Mouse (Mus musculus): ENCODE measurements around the gene Olfr322. TPM values are rescaled to one million over a fixed set of nuclear protein-coding genes. Genes with fewer than 3 reads are reported as not detected.
A peak's percentile ranks its signal among the peaks of the same experiment; 100 is the strongest.

Gene Olfr322
- total and polyA plus RNA-seq, 2 experiments from 2014 or later: not detected

DNA sequence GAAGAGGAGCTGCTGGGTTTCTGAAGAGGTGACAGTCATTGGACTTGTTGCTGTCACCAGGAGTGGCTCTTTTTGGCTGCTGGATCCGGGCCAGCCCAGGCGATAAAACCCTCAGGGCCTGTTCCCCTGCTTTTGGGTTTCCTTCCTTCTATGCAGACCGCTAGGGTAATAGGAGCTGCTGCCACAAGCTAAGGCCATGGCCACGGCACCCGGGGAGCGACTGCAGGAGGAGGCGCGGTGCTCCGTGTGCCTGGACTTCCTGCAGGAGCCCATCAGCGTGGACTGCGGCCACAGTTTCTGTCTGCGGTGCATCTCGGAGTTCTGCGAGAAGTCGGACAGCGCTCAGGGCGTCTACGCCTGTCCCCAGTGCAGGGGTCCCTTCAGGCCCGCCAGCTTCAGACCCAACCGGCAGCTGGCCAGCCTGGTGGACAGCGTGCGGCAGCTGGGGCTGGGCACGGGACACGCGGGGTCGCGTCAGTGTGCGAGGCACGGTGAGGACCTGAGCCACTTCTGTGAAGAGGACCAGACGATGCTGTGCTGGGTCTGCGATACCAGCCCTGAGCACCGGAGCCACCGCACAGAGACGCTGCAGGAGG, 18.2 kb upstream of the Olfr322 start, which contains the start of gene Trim58:
TSS of gene Trim58 (plus strand) at position 194 of the 596 bp plus-strand sequence.
- Histone ChIP-seq H3K27ac (ENCODE audit: low read depth) (no peak within 1 kb of the TSS), H3K4me2 (ENCODE audit: low read depth, low read length) (peak within 1 kb of the TSS; percentile 60), H3K9ac (replicated peaks; ENCODE audit: low read depth, low read length) (no peak within 1 kb of the TSS), H3K9me3 (replicated peaks; ENCODE audit: control insufficient read depth, low read length) (no peaks in the 10 kb centered on the region), H3K4me1 (ENCODE audit: control insufficient read depth, insufficient read depth) (0 out of 2 replicates have a peak, but pooled peaks cover 7% of the 10 kb centered on the region), H3K27me3 (ENCODE audit: control insufficient read depth, insufficient read depth, low read length) (peaks cover 41% of the 10 kb centered on the region), H3K36me3 (replicated peaks; ENCODE audit: control insufficient read depth, insufficient read depth, low read length) (no peaks in the 10 kb centered on the region), H3K4me3 (ENCODE audit: low read depth, low read length) (peak within 1 kb of the TSS; percentile 35)
- TF ChIP-seq CTCF (IDR thresholded peaks at IDR 0.05; ENCODE audit: low read depth) (no peak), EP300 (IDR thresholded peaks at IDR 0.05; ENCODE audit: low read depth) (no peak)
- WGBS: 2% methylated on average over 34 of the region's 34 CpGs
- ATAC-seq (ENCODE audit: insufficient read depth, low read depth): peak; percentile 24; the same call in 1 of the 2 replicates
- no peak for DNase-seq (ENCODE audit: low spot score)

DNA sequence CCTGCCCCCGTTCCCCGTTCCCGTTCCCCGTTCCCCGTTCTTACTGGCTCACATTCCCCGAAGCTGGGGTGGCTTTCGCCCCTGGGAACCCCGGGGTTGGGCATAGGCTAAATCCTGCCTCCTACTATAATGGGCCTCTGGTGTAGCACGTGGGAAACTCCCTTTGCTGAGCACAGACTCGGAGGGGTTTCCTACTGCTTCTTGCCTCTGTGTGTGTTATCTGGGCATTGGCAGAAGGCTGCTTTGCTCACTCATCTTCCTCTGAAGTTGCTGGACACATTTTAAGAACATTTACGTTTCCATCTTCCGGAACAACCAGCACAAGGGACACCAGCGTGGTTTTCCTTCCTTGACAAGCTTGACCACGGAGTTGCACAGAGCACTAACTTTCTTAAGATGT, 17.5 kb upstream of the Olfr322 start:
- 30% methylated on average over 14 of the region's 14 CpGs for WGBS
- no peak for ATAC-seq (ENCODE audit: insufficient read depth, low read depth)
- H3K4me2 ChIP-seq (ENCODE audit: low read depth, low read length): peak overlapping the region; percentile 60; the same call in 1 of the 2 replicates

DNA sequence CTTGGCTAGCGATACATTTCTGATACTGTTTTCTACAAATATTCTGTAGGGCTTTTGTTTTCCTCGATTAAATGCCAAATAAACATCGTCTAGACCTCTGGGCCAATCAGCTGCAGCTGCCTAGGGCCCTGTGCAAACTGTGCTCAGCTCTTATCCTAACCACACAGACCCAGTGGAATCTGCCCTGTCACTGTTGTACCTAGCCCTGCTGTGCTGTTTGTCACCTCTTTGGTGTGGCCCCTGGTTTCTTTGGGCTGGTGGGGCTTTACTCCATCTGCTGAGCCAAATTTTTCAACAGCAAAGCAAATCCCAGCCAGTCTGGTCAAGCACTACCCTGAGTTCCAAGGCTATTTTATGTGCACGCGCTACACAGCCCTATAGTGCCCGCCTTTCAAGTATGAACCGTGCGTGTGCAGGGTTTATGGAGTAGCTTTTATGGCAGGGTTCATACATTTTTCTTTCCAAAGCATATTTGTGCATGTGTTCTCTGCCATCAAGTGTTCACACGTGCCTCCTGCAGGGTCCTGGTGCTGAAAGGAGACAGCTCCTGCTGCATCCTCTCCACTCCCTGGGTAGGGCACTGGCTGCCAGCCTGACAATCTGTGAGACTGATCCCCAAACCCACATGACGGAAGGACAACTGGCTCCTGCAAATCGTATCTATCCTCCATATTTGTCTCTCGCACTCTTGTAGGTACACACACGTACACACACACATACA, 16.8 kb upstream of the Olfr322 start:
- Histone ChIP-seq H3K9me3 (replicated peaks; ENCODE audit: control insufficient read depth, low read length) (no peaks in the 10 kb centered on the region), H3K4me3 (ENCODE audit: low read depth, low read length) (no peak overlapping the region), H3K9ac (replicated peaks; ENCODE audit: low read depth, low read length) (no peak overlapping the region), H3K4me2 (ENCODE audit: low read depth, low read length) (no peak overlapping the region), H3K4me1 (ENCODE audit: control insufficient read depth, insufficient read depth) (0 out of 2 replicates have a peak, but pooled peaks cover 7% of the 10 kb centered on the region), H3K27me3 (ENCODE audit: control insufficient read depth, insufficient read depth, low read length) (peaks cover 41% of the 10 kb centered on the region), H3K27ac (ENCODE audit: low read depth) (no peak overlapping the region), H3K36me3 (replicated peaks; ENCODE audit: control insufficient read depth, insufficient read depth, low read length) (no peaks in the 10 kb centered on the region)
- TF ChIP-seq CTCF (IDR thresholded peaks at IDR 0.05; ENCODE audit: low read depth) (no peak), EP300 (IDR thresholded peaks at IDR 0.05; ENCODE audit: low read depth) (no peak)
- 73% methylated on average over 13 of the region's 13 CpGs for WGBS
- DNase-seq (ENCODE audit: low spot score): no peak
- no peak for ATAC-seq (ENCODE audit: insufficient read depth, low read depth)

More for the DNA sequence above, 17.5 kb upstream of the Olfr322 start:
- DNase-seq (ENCODE audit: low spot score): no peak
- Histone ChIP-seq H3K27me3 (ENCODE audit: control insufficient read depth, insufficient read depth, low read length) (peaks cover 41% of the 10 kb centered on the region), H3K4me1 (ENCODE audit: control insufficient read depth, insufficient read depth) (0 out of 2 replicates have a peak, but pooled peaks cover 7% of the 10 kb centered on the region), H3K9me3 (replicated peaks; ENCODE audit: control insufficient read depth, low read length) (no peaks in the 10 kb centered on the region), H3K9ac (replicated peaks; ENCODE audit: low read depth, low read length) (no peak overlapping the region), H3K4me3 (ENCODE audit: low read depth, low read length) (no peak overlapping the region), H3K36me3 (replicated peaks; ENCODE audit: control insufficient read depth, insufficient read depth, low read length) (no peaks in the 10 kb centered on the region), H3K27ac (ENCODE audit: low read depth) (no peak overlapping the region)
- no peak for TF ChIP-seq CTCF (IDR thresholded peaks at IDR 0.05; ENCODE audit: low read depth)
- no peak for TF ChIP-seq EP300 (IDR thresholded peaks at IDR 0.05; ENCODE audit: low read depth)

- no peak for ATAC-seq (ENCODE audit: insufficient read depth, low read depth)
- DNase-seq (ENCODE audit: low spot score): no peak
- H3K9me3 ChIP-seq (replicated peaks; ENCODE audit: control insufficient read depth, low read length): no peaks in the 10 kb centered on the region
- H3K9ac ChIP-seq (replicated peaks; ENCODE audit: low read depth, low read length): no peak overlapping the region
- H3K4me1 ChIP-seq (ENCODE audit: control insufficient read depth, insufficient read depth): 0 out of 2 replicates have a peak, but pooled peaks cover 7% of the 10 kb centered on the region
- H3K36me3 ChIP-seq (replicated peaks; ENCODE audit: control insufficient read depth, insufficient read depth, low read length): no peaks in the 10 kb centered on the region
- no peak overlapping the region for H3K4me2 ChIP-seq (ENCODE audit: low read depth, low read length)
- WGBS: 27% methylated on average over 6 of the region's 6 CpGs
- peak; percentile 41 for TF ChIP-seq CTCF (IDR thresholded peaks at IDR 0.05; ENCODE audit: low read depth)
- TF ChIP-seq EP300 (IDR thresholded peaks at IDR 0.05; ENCODE audit: low read depth): no peak
- H3K4me3 ChIP-seq (ENCODE audit: low read depth, low read length): no peak overlapping the region
- H3K27ac ChIP-seq (ENCODE audit: low read depth): no peak overlapping the region
- H3K27me3 ChIP-seq (ENCODE audit: control insufficient read depth, insufficient read depth, low read length): peaks cover 28% of the 10 kb centered on the region
These were observed 15.2 kb upstream of the Olfr322 start for GRCm38 (mm10) chr11:58643350-58643749.

- TF ChIP-seq EP300 (IDR thresholded peaks at IDR 0.05; ENCODE audit: low read depth) (no peak), CTCF (IDR thresholded peaks at IDR 0.05; ENCODE audit: low read depth) (no peak)
- no peak overlapping the region for H3K27ac ChIP-seq (ENCODE audit: low read depth)
- no peaks in the 10 kb centered on the region for H3K4me1 ChIP-seq (ENCODE audit: control insufficient read depth, insufficient read depth)
- no peak overlapping the region for H3K4me3 ChIP-seq (ENCODE audit: low read depth, low read length)
- H3K27me3 ChIP-seq (ENCODE audit: control insufficient read depth, insufficient read depth, low read length): no peaks in the 10 kb centered on the region
- no peaks in the 10 kb centered on the region for H3K36me3 ChIP-seq (replicated peaks; ENCODE audit: control insufficient read depth, insufficient read depth, low read length)
- H3K4me2 ChIP-seq (ENCODE audit: low read depth, low read length): no peak overlapping the region
- no peaks in the 10 kb centered on the region for H3K9me3 ChIP-seq (replicated peaks; ENCODE audit: control insufficient read depth, low read length)
- no peak overlapping the region for H3K9ac ChIP-seq (replicated peaks; ENCODE audit: low read depth, low read length)
- 84% methylated on average over 3 of the region's 3 CpGs for WGBS
- ATAC-seq (ENCODE audit: insufficient read depth, low read depth): no peak
- no peak for DNase-seq (ENCODE audit: low spot score)
These were observed 3.4 kb upstream of the Olfr322 start for GRCm38 (mm10) chr11:58655151-58655550.

Data from heart, postnatal 0 days (tissue).